Mouse (Mus musculus) hindbrain, embryonic 10.5 days (tissue): ENCODE measurements at regions not wholly inside any gene's neighbourhood (a gene's known extent, or its start where the extent isn't known, plus 50 kb on each side); places are given as distances from the start of the nearest gene placed in this dataset.

Experiments
- DNase-seq: peaks from one replicate; pipeline ENCODE4 v3.0.0-alpha.2; 2017; ENCODE audit warnings: low spot score
- H3K27ac ChIP-seq: fragments of 300-500 bp; sonication (generic); 2 replicates; pipeline ENCODE4 v1.5.1; 2016; ENCODE audit warnings: mild to moderate bottlenecking, moderate library complexity
- H3K27me3 ChIP-seq: fragments of 300-500 bp; sonication (generic); 2 replicates; pipeline ENCODE4 v1.6.1; 2016; ENCODE audit warnings: mild to moderate bottlenecking; ENCODE audit not compliant: poor library complexity, insufficient read depth, severe bottlenecking
- H3K36me3 ChIP-seq: fragments of 300-500 bp; sonication (generic); 2 replicates; pipeline ENCODE4 v1.6.1; 2016; ENCODE audit warnings: mild to moderate bottlenecking, moderate library complexity
- H3K4me1 ChIP-seq: fragments of 300-500 bp; sonication (generic); replicated peaks from 2 replicates; pipeline ENCODE4 v1.6.1; 2016; ENCODE audit warnings: mild to moderate bottlenecking
- H3K4me3 ChIP-seq: fragments of 300-500 bp; sonication (generic); 2 replicates; pipeline ENCODE4 v1.5.1; 2016; ENCODE audit warnings: mild to moderate bottlenecking, moderate library complexity
- H3K9me3 ChIP-seq: fragments of 300-500 bp; sonication (generic); 2 replicates; pipeline ENCODE4 v1.6.1; 2016; ENCODE audit warnings: mild to moderate bottlenecking, moderate library complexity
- WGBS: fragments of 180-500 bp; shearing (Covaris S2); methylation state at CpG from one replicate; pipeline ENCODE4 v1.1.7; 2016; 5-methylcytosine and 5-hydroxymethylcytosine counted together

GRCm38 (mm10) chr14:120560416-120560815 lies 82.2 kb downstream of the Rap2a start:
- Histone ChIP-seq H3K36me3 (no peaks in the 10 kb centered on the region), H3K9me3 (no peaks in the 10 kb centered on the region), H3K4me1 (no peaks in the 10 kb centered on the region), H3K4me3 (no peak overlapping the region), H3K27me3 (no peaks in the 10 kb centered on the region), H3K27ac (no peak overlapping the region)
- no peak for DNase-seq
- 94% methylated on average over 7 of the region's 7 CpGs for WGBS

DNA sequence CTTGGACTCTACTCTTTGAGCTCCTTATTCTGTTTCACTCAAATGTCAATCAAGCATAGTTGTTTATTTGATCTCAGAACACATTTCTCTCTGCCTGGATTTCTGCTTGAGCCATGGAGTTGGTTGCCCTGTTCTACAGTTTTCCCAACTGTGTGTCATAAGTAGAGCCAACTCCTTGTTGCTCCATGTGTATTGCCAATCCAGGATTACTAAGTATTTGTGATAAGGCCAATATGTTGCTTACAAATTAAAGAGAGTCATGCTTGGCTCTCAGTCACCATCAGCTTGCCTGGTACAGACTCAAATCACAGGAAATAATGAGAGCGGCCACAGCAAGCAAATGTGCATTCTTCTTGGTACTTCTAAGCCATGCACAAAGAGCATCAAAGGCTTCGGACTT lies 82.7 kb downstream of the Rap2a start:
- no peak overlapping the region for H3K27ac ChIP-seq
- no peaks in the 10 kb centered on the region for H3K36me3 ChIP-seq
- no peaks in the 10 kb centered on the region for H3K9me3 ChIP-seq
- H3K4me3 ChIP-seq: no peak overlapping the region
- H3K4me1 ChIP-seq: no peaks in the 10 kb centered on the region
- 97% methylated on average over 2 of the region's 2 CpGs for WGBS
- no peak for DNase-seq
- H3K27me3 ChIP-seq: no peaks in the 10 kb centered on the region

GRCm38 (mm10) chr14:120566945-120567344 lies 88.7 kb downstream of the Rap2a start:
- Histone ChIP-seq H3K4me1 (0 out of 2 replicates have a peak, but pooled peaks cover under 1% of the 10 kb centered on the region), H3K27ac (no peak overlapping the region), H3K9me3 (no peaks in the 10 kb centered on the region), H3K27me3 (no peaks in the 10 kb centered on the region), H3K4me3 (no peak overlapping the region), H3K36me3 (no peaks in the 10 kb centered on the region)
- no peak for DNase-seq
- WGBS: 80% methylated on average over 1 of the region's 1 CpGs

- no peak overlapping the region for H3K4me3 ChIP-seq
- WGBS: 92% methylated on average over 4 of the region's 4 CpGs
These were observed 89.8 kb downstream of the Rap2a start for GRCm38 (mm10) chr14:120568054-120568453.

GRCm38 (mm10) chr14:120572238-120572637 lies 94.0 kb downstream of the Rap2a start:
- DNase-seq: no peak
- Histone ChIP-seq H3K36me3 (no peaks in the 10 kb centered on the region), H3K9me3 (no peaks in the 10 kb centered on the region), H3K27ac (no peak overlapping the region), H3K4me3 (no peak overlapping the region), H3K27me3 (no peaks in the 10 kb centered on the region), H3K4me1 (0 out of 2 replicates have a peak, but pooled peaks cover 4% of the 10 kb centered on the region)
- 77% methylated on average over 10 of the region's 10 CpGs for WGBS

More at GRCm38 (mm10) chr14:120568054-120568453, 89.8 kb downstream of the Rap2a start:
- DNase-seq: no peak
- no peak overlapping the region for H3K27ac ChIP-seq
- H3K9me3 ChIP-seq: no peaks in the 10 kb centered on the region
- 0 out of 2 replicates have a peak, but pooled peaks cover 4% of the 10 kb centered on the region for H3K4me1 ChIP-seq
- H3K36me3 ChIP-seq: no peaks in the 10 kb centered on the region
- H3K27me3 ChIP-seq: no peaks in the 10 kb centered on the region

GRCm38 (mm10) chr14:120575202-120575601 lies 97.0 kb downstream of the Rap2a start:
- no peak for DNase-seq
- no peak overlapping the region for H3K4me3 ChIP-seq
- no peaks in the 10 kb centered on the region for H3K9me3 ChIP-seq
- no peaks in the 10 kb centered on the region for H3K27me3 ChIP-seq
- H3K36me3 ChIP-seq: no peaks in the 10 kb centered on the region
- 0 out of 2 replicates have a peak, but pooled peaks cover 4% of the 10 kb centered on the region for H3K4me1 ChIP-seq
- WGBS: 89% methylated on average over 6 of the region's 6 CpGs
- no peak overlapping the region for H3K27ac ChIP-seq

DNA sequence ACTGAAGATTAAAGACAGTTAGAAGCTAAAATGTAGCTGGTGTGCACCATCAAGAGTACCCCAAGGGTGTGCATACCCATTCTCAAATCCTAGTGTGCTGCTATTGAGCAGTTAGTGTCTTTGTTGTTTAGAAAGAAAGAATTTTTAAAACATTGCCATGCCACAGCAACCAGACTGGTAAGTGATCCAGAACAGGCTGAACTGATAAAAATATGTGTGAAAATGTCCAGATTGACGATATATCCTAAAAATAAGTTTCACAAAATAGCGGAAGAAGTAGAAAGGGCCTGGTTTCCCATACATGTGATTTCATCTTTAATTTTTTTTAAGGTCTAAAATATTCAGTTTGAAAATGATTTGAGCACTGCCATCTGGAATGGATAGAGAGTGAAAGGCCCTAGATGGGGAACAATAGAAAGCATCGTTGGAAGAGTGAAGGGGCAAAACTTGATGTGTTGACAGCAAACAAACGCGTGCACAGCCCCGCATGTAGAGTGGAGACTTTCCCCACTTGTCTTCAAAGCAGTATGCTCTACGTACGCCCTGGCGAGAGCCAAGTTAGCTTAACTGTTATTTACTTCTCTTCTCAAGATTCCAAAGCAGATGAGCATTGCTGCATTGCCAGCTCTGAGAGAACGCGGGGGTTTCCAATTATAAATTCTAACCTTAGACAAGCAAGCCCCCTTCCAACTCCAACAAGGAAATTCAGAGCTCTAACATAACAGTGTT lies 100.3 kb downstream of the Rap2a start:
- Histone ChIP-seq H3K4me3 (no peak overlapping the region), H3K9me3 (no peaks in the 10 kb centered on the region), H3K27me3 (no peaks in the 10 kb centered on the region), H3K36me3 (no peaks in the 10 kb centered on the region), H3K4me1 (no peaks in the 10 kb centered on the region), H3K27ac (no peak overlapping the region)
- no peak for DNase-seq
- WGBS: 89% methylated on average over 11 of the region's 11 CpGs

DNA sequence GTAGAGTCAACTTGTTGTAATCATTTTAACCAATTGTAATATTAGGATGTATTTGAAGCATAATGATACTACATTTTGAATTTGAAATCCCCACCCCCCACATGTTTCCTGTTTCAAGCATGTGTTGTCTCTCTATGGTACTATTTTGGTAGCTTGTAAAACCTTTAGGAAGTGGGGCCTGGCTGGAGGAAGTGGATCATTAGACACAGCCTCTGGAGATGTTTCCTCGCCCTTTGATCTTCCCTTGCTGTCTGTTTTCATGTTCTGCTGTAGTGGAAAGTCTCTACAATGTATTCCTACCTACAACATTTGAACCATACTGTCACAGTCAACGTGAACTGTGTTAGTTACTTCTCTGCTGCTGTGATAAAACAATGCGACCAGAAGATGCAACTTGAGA lies 105.6 kb downstream of the Rap2a start:
- no peak for DNase-seq
- Histone ChIP-seq H3K27ac (no peak overlapping the region), H3K36me3 (no peaks in the 10 kb centered on the region), H3K27me3 (no peaks in the 10 kb centered on the region), H3K4me1 (no peaks in the 10 kb centered on the region), H3K4me3 (no peak overlapping the region), H3K9me3 (no peaks in the 10 kb centered on the region)
- WGBS: 80% methylated on average over 3 of the region's 3 CpGs

DNA sequence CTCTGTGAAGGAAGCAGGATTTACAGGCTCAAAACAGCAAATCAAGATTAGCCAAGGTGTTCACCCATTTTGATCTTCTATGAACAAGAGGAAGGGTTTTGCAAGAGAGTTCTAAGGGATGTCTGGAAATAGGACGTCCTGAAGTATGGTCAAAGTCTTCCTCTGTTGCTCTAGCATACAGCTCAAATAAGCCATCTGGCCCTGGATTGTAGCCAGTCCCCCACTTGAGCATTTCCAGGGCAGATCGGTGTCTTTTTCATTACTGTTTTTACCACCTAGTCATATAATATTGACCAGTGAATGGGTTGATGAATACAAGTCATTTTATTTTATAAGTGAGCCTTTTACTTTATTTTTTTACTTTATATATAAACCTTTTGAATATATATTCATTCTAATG lies 113.9 kb downstream of the Rap2a start:
- WGBS: 92% methylated on average over 2 of the region's 2 CpGs
- DNase-seq: no peak
- no peak overlapping the region for H3K27ac ChIP-seq
- no peaks in the 10 kb centered on the region for H3K4me1 ChIP-seq
- H3K36me3 ChIP-seq: no peaks in the 10 kb centered on the region
- no peaks in the 10 kb centered on the region for H3K9me3 ChIP-seq
- no peak overlapping the region for H3K4me3 ChIP-seq
- H3K27me3 ChIP-seq: no peaks in the 10 kb centered on the region

GRCm38 (mm10) chr14:120600414-120600935 lies 122.2 kb downstream of the Rap2a start:
- Histone ChIP-seq H3K36me3 (no peaks in the 10 kb centered on the region), H3K27ac (no peak overlapping the region), H3K4me3 (no peak overlapping the region), H3K27me3 (no peaks in the 10 kb centered on the region), H3K9me3 (no peaks in the 10 kb centered on the region), H3K4me1 (no peaks in the 10 kb centered on the region)
- WGBS: 85% methylated on average over 9 of the region's 9 CpGs
- no peak for DNase-seq

DNA sequence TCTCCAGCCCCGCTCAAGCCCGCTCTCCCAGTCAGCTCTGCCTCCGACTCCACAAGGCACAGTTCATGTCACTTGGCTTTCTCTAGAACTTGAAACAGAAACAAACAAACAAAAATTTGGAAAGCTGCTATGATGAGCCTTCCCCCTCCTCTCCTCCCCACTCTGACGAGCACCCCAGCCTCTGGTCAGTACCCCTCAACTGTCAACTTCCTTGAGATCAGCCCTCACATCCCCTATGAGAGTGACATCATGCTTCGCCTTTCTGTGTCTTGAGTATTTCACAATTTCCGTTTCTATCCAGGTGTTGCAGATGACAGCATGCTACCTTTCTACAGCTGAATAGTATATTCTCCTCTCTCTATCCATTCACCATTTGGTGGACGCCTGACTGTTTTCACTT lies 123.3 kb downstream of the Rap2a start:
- 88% methylated on average over 7 of the region's 7 CpGs for WGBS
- no peaks in the 10 kb centered on the region for H3K36me3 ChIP-seq
- no peak overlapping the region for H3K4me3 ChIP-seq
- no peaks in the 10 kb centered on the region for H3K27me3 ChIP-seq
- no peaks in the 10 kb centered on the region for H3K9me3 ChIP-seq
- H3K27ac ChIP-seq: no peak overlapping the region
- DNase-seq: no peak
- no peaks in the 10 kb centered on the region for H3K4me1 ChIP-seq

GRCm38 (mm10) chr14:120603849-120604492 lies 125.7 kb downstream of the Rap2a start:
- Histone ChIP-seq H3K27me3 (no peaks in the 10 kb centered on the region), H3K36me3 (no peaks in the 10 kb centered on the region), H3K4me3 (no peak overlapping the region), H3K4me1 (no peaks in the 10 kb centered on the region), H3K27ac (no peak overlapping the region), H3K9me3 (no peaks in the 10 kb centered on the region)
- 76% methylated on average over 6 of the region's 6 CpGs for WGBS
- DNase-seq: no peak

DNA sequence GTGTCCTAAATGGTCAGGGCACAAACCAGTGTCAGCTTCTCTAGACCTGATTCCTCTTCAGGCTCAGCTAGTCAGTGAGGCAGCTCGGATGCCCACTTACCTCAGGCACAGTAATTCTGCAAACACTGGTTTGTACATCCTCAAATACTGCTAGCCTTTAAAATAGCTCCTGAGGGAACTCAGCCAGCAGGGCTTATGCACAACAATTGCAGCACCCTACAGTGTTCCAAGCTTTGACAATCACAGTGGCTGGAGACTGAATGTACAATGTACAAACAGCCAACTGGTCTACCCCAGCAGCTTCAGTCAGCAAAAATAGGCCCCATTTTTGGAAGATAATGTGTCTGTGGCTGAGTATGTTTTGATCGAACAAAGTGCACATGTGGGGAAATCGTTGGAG lies 129.6 kb downstream of the Rap2a start:
- Histone ChIP-seq H3K9me3 (no peaks in the 10 kb centered on the region), H3K27me3 (no peaks in the 10 kb centered on the region), H3K4me3 (no peak overlapping the region), H3K36me3 (no peaks in the 10 kb centered on the region), H3K27ac (no peak overlapping the region), H3K4me1 (no peaks in the 10 kb centered on the region)
- no peak for DNase-seq
- WGBS: 89% methylated on average over 3 of the region's 3 CpGs
